Mouse (Mus musculus) midbrain, embryonic 11.5 days (tissue): Measurements from ENCODE around the gene Gm29094. TPM values are rescaled to one million over a fixed set of nuclear protein-coding genes. Genes with fewer than 3 reads are reported as not detected.

Source experiments
- polyA plus RNA-seq: library from polyadenylated mRNA; unstranded; fragments of >200 nt; fragmentation: Nextera tagmentation; extraction: Ambion mirVana; gene quantifications from 2 replicates; pipeline ENCODE4 v1.2.1, GENCODE M21; 2014

Gene Gm29094
- polyA plus RNA-seq, 1 experiment from 2014 or later, result 0.49 TPM

Other genes with a start within 250 kb of the Gm29094 start
- gene Bcl2a1a, start 242.5 kb upstream of the Gm29094 start, polyA plus RNA-seq, result not detected in 2 replicates
- not detected in 2 replicates for gene Trim43b, start 106.5 kb upstream of the Gm29094 start, polyA plus RNA-seq
- gene Bcl2a1b, start 170 bp upstream of the Gm29094 start, polyA plus RNA-seq, result 0.23 and 0.25 TPM in 2 replicates
- gene Mthfs, start 11.3 kb downstream of the Gm29094 start, polyA plus RNA-seq, result 11.9 and 13.4 TPM in 2 replicates